Mouse (Mus musculus) limb, embryonic 12.5 days (tissue): ENCODE data around the gene Nfkbib. TPM values are rescaled to one million over a fixed set of nuclear protein-coding genes. Genes with fewer than 3 reads are reported as not detected.

Source experiments
- ATAC-seq: fragments of 200-750 bp; cut with Nextera tagmentation; 2 replicates; pipeline ENCODE4 v1.8.0; 2017; ENCODE audit warnings: low read depth, moderate TSS enrichment; ENCODE audit not compliant: insufficient number of reproducible peaks, insufficient read depth, low FRiP score, low TSS enrichment
- H3K27ac ChIP-seq: fragments of 300-500 bp; sonication (generic); 2 replicates; pipeline ENCODE4 v1.5.1; 2016; ENCODE audit warnings: mild to moderate bottlenecking, moderate library complexity
- H3K27me3 ChIP-seq: fragments of 300-500 bp; sonication (generic); 2 replicates; pipeline ENCODE4 v1.6.1; 2016; ENCODE audit warnings: mild to moderate bottlenecking, moderate library complexity
- H3K36me3 ChIP-seq: fragments of 300-500 bp; sonication (generic); 2 replicates; pipeline ENCODE4 v1.6.1; 2016; ENCODE audit warnings: mild to moderate bottlenecking, moderate library complexity
- H3K4me1 ChIP-seq: fragments of 300-500 bp; sonication (generic); replicated peaks from 2 replicates; pipeline ENCODE4 v1.6.1; 2016
- H3K4me2 ChIP-seq: fragments of 300-500 bp; sonication (generic); 2 replicates; pipeline ENCODE4 v1.6.1; 2016; ENCODE audit warnings: mild to moderate bottlenecking, moderate library complexity
- H3K4me3 ChIP-seq: fragments of 300-500 bp; sonication (generic); replicated peaks from 2 replicates; pipeline ENCODE4 v1.5.1; 2016; ENCODE audit warnings: mild to moderate bottlenecking
- H3K9ac ChIP-seq: fragments of 300-500 bp; sonication (generic); replicated peaks from 2 replicates; pipeline ENCODE4 v1.6.1; 2016; ENCODE audit warnings: mild to moderate bottlenecking, moderate library complexity
- H3K9me3 ChIP-seq: fragments of 300-500 bp; sonication (generic); 2 replicates; pipeline ENCODE4 v1.6.1; 2016; ENCODE audit warnings: mild to moderate bottlenecking, moderate library complexity
- WGBS: fragments of 180-500 bp; shearing (Covaris S2); methylation state at CpG from one replicate; pipeline ENCODE4 v1.1.7; 2016; 5-methylcytosine and 5-hydroxymethylcytosine counted together
- polyA plus RNA-seq: library from polyadenylated mRNA; unstranded; fragments of >200 nt; fragmentation: Nextera tagmentation; extraction: Ambion mirVana; gene quantifications from 2 replicates; pipeline ENCODE4 v1.2.1, GENCODE M21; 2016

The Nfkbib gene
- polyA plus RNA-seq, 1 experiment from 2014 or later: 40.8 TPM

DNA sequence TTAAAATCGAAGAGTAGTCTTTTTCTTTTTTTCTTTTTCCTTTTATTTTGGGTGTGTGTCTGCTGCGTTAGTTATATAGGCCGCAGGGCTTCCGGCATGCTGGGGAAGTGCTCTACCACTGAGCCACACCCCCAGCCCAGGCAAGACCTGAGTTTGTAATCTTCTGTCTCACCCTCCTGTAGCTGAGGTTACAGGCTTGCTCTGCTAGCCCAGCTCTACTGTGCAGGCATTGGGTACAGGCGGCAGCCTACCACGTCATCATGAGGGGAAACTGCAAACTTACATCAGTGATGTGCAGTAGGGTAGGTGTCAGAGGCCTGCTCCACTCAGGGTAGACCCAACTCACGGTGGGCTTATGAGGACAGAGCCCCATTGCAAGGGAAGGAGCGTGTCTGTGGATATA lies 13.9 kb upstream of the Nfkbib start:
- Histone ChIP-seq H3K9me3 (no peaks in the 10 kb centered on the region), H3K27ac (no peak overlapping the region), H3K4me1 (peaks cover 4% of the 10 kb centered on the region), H3K36me3 (peaks cover 63% of the 10 kb centered on the region), H3K4me3 (no peak overlapping the region), H3K27me3 (no peaks in the 10 kb centered on the region), H3K9ac (no peak overlapping the region), H3K4me2 (no peak overlapping the region)
- no peak for ATAC-seq
- WGBS: 91% methylated on average over 8 of the region's 8 CpGs

DNA sequence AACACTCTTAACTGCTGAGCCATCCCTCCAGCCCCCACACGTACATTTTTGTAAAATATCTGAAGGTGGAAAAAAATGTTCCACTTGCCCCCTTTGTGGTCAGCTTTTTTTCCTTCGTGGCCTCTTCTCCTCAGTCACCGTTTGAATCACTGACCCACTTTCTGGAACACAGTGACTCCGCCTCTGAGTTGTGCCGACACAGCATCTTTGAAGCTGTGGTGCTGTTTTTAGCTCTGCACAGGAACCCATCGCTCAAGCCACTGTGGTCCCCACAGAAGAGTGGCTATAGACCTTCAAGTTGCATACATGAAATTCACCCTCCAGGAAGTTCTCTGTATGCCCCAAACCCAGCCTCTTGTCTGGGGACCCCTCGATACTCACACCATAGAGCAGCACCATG lies 13.5 kb upstream of the Nfkbib start:
- no peak overlapping the region for H3K27ac ChIP-seq
- H3K27me3 ChIP-seq: no peaks in the 10 kb centered on the region
- WGBS: 82% methylated on average over 7 of the region's 7 CpGs
- H3K36me3 ChIP-seq: peaks cover 63% of the 10 kb centered on the region
- peaks cover 4% of the 10 kb centered on the region for H3K4me1 ChIP-seq
- no peaks in the 10 kb centered on the region for H3K9me3 ChIP-seq
- no peak overlapping the region for H3K9ac ChIP-seq
- H3K4me3 ChIP-seq: no peak overlapping the region
- no peak overlapping the region for H3K4me2 ChIP-seq
- ATAC-seq: no peak

DNA sequence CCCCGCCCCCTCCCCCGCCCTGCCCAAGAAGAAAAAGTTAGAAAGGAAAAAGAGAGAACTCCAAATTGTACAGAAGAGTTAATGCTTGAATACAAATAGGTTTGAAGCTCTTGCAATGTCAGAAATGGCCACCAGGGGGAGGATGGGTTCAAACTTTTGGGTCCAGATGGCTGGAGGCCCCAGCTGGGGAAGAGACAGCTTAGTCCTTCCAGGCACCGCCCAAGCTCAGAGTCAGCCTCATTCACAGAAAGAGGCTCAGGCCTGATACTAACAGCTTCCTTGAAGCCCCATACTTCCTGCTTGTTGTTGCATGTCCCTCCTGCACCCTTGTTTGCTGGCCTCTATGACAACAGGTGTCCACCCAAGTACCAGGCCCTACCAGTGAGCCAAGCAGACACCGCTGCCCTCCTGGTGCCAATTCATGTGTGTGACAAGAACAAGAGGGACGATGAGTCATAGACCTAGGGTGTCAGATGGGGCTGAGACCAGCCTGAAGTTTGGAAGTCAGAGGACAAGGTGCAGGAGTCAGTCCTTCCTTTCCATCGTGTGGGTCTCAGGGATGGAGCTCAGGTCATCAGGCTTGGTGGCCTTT lies 12.9 kb upstream of the Nfkbib start:
- no peak overlapping the region for H3K9ac ChIP-seq
- no peak overlapping the region for H3K27ac ChIP-seq
- no peaks in the 10 kb centered on the region for H3K9me3 ChIP-seq
- 0 out of 2 replicates have a peak, but pooled peaks have one; percentile 37 for ATAC-seq
- no peaks in the 10 kb centered on the region for H3K27me3 ChIP-seq
- peaks cover 63% of the 10 kb centered on the region for H3K36me3 ChIP-seq
- peaks cover 4% of the 10 kb centered on the region for H3K4me1 ChIP-seq
- H3K4me3 ChIP-seq: no peak overlapping the region
- 49% methylated on average over 6 of the region's 6 CpGs for WGBS
- no peak overlapping the region for H3K4me2 ChIP-seq

GRCm38 (mm10) chr7:28778825-28779224 lies 11.5 kb upstream of the Nfkbib start:
- Histone ChIP-seq H3K27ac (no peak overlapping the region), H3K9me3 (no peaks in the 10 kb centered on the region), H3K36me3 (peaks cover 63% of the 10 kb centered on the region), H3K4me2 (no peak overlapping the region), H3K27me3 (no peaks in the 10 kb centered on the region), H3K4me1 (peaks cover 4% of the 10 kb centered on the region), H3K4me3 (no peak overlapping the region), H3K9ac (no peak overlapping the region)
- 82% methylated on average over 9 of the region's 9 CpGs for WGBS
- no peak for ATAC-seq

GRCm38 (mm10) chr7:28775129-28775528 lies 7.8 kb upstream of the Nfkbib start:
- H3K4me1 ChIP-seq: peaks cover under 1% of the 10 kb centered on the region
- no peak overlapping the region for H3K4me3 ChIP-seq
- ATAC-seq: no peak
- H3K9me3 ChIP-seq: no peaks in the 10 kb centered on the region
- WGBS: 83% methylated on average over 7 of the region's 7 CpGs
- no peaks in the 10 kb centered on the region for H3K27me3 ChIP-seq
- no peak overlapping the region for H3K9ac ChIP-seq
- no peak overlapping the region for H3K4me2 ChIP-seq
- no peak overlapping the region for H3K27ac ChIP-seq
- peaks cover 64% of the 10 kb centered on the region for H3K36me3 ChIP-seq

- H3K9ac ChIP-seq: no peak overlapping the region; the same call in 1 of the 2 replicates
- no peak overlapping the region for H3K4me3 ChIP-seq
- H3K4me1 ChIP-seq: no peaks in the 10 kb centered on the region
- no peaks in the 10 kb centered on the region for H3K9me3 ChIP-seq
- WGBS: 83% methylated on average over 12 of the region's 12 CpGs
- ATAC-seq: no peak
- no peaks in the 10 kb centered on the region for H3K27me3 ChIP-seq
- H3K27ac ChIP-seq: no peak overlapping the region
- peaks cover 64% of the 10 kb centered on the region for H3K36me3 ChIP-seq
- no peak overlapping the region for H3K4me2 ChIP-seq
These were observed 6.9 kb upstream of the Nfkbib start for GRCm38 (mm10) chr7:28774164-28774563.

DNA sequence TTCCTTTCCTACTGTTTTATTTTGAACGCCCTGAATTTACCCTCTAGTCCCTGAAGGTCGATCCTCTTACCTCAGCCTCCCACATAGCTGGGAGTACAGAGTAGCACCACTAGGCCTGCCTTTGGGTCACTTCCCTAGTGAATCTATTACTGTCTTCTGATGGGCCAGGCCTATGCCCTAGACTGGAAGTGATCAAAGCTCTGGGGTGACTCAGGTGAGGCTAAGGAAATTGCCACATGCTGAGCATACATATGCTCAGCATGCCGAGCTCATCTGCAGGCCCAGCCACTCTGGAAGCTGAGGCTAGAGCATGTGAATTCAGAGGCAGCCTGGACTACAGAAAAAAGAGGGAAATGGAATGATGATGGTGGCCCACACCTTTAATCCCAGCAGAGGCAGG lies 5.9 kb upstream of the Nfkbib start:
- Histone ChIP-seq H3K9ac (no peak overlapping the region), H3K9me3 (no peaks in the 10 kb centered on the region), H3K4me1 (no peaks in the 10 kb centered on the region), H3K27me3 (no peaks in the 10 kb centered on the region), H3K27ac (no peak overlapping the region), H3K4me2 (no peak overlapping the region), H3K36me3 (peaks cover 58% of the 10 kb centered on the region), H3K4me3 (no peak overlapping the region)
- no peak for ATAC-seq
- 70% methylated on average over 3 of the region's 3 CpGs for WGBS

GRCm38 (mm10) chr7:28771867-28772266 lies 4.6 kb upstream of the Nfkbib start:
- 95% methylated on average over 11 of the region's 11 CpGs for WGBS
- Histone ChIP-seq H3K9me3 (no peaks in the 10 kb centered on the region), H3K4me1 (peaks cover 10% of the 10 kb centered on the region), H3K27me3 (no peaks in the 10 kb centered on the region), H3K36me3 (peaks cover 48% of the 10 kb centered on the region), H3K4me3 (no peak overlapping the region), H3K27ac (no peak overlapping the region), H3K9ac (no peak overlapping the region), H3K4me2 (no peak overlapping the region)
- ATAC-seq: no peak

GRCm38 (mm10) chr7:28770309-28770708 lies 3.0 kb upstream of the Nfkbib start:
- ATAC-seq: no peak
- no peaks in the 10 kb centered on the region for H3K27me3 ChIP-seq
- peaks cover 16% of the 10 kb centered on the region for H3K4me1 ChIP-seq
- H3K4me2 ChIP-seq: no peak overlapping the region
- H3K27ac ChIP-seq: no peak overlapping the region
- H3K4me3 ChIP-seq: no peak overlapping the region
- H3K9me3 ChIP-seq: no peaks in the 10 kb centered on the region
- H3K36me3 ChIP-seq: peaks cover 33% of the 10 kb centered on the region
- H3K9ac ChIP-seq: no peak overlapping the region
- WGBS: 88% methylated on average over 3 of the region's 3 CpGs

DNA sequence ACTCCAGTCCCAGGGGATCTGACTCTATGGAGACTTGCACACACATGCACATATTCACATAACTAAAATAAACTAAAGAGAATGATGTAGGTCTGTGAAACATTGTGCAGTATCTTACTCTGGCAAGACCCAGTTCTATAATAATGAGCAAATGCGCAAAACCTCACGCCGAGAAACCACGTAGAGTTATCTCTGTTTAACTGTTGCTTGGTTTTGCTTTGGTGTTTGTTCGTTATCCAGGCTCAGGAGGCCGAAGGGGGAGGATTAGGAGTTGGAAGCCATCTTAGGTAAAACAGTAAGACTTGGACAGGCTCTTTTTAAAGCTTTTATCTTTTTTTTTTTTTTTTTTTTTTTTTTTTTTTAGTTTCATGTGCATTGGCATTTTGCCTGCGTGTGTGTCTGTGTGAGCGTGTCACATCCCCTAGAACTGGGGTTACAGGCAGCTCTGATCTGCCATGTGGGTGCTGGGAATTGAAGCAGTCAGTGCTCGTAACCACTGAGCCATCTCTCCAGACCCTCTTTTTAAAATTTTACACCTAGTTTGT lies 2.2 kb upstream of the Nfkbib start:
- WGBS: 92% methylated on average over 9 of the region's 9 CpGs
- ATAC-seq: no peak
- Histone ChIP-seq H3K36me3 (peaks cover 26% of the 10 kb centered on the region), H3K9ac (no peak overlapping the region), H3K27me3 (no peaks in the 10 kb centered on the region), H3K9me3 (no peaks in the 10 kb centered on the region), H3K4me3 (no peak overlapping the region), H3K27ac (no peak overlapping the region), H3K4me1 (peaks cover 18% of the 10 kb centered on the region), H3K4me2 (no peak overlapping the region)

- peak; percentile 20; the same call in 1 of the 2 replicates for ATAC-seq
- 6% methylated on average over 14 of the region's 14 CpGs for WGBS
These were observed 402 bp downstream of the Nfkbib start for GRCm38 (mm10) chr7:28766910-28767309.

More at GRCm38 (mm10) chr7:28766910-28767309, 402 bp downstream of the Nfkbib start:
- Histone ChIP-seq H3K4me1 (peaks cover 18% of the 10 kb centered on the region), H3K4me2 (peak overlapping the region; percentile 64), H3K36me3 (peaks cover 15% of the 10 kb centered on the region), H3K27ac (no peak overlapping the region), H3K27me3 (no peaks in the 10 kb centered on the region), H3K9ac (peak overlapping the region; percentile 75), H3K4me3 (peak overlapping the region; percentile 76), H3K9me3 (no peaks in the 10 kb centered on the region)
